Mouse (Mus musculus) lung, postnatal 0 days (tissue): ENCODE data around the gene 4933434E20Rik.
A peak's percentile ranks its signal among the peaks of the same experiment; 100 is the strongest.

Experiments
- CTCF ChIP-seq: IDR thresholded peaks from 2 replicates; pipeline ENCODE4 v1.5.1; 2016; ENCODE audit warnings: antibody characterized with exemption, mild to moderate bottlenecking
- EP300 ChIP-seq: IDR thresholded peaks from 2 replicates; pipeline ENCODE4 v1.6.1; 2016; ENCODE audit warnings: antibody characterized with exemption, mild to moderate bottlenecking, control low read depth

- TF ChIP-seq CTCF (no peak), EP300 (peak; percentile 40)
Measured at GRCm38 (mm10) chr3:90004091-90004796, 47.2 kb upstream of the 4933434E20Rik start.
